Mouse (Mus musculus) hindbrain, embryonic 15.5 days (tissue): ENCODE data around the gene Ndufb7. TPM values are rescaled to one million over a fixed set of nuclear protein-coding genes. Genes with fewer than 3 reads are reported as not detected.

ENCODE experiments used
- ATAC-seq: fragments of 200-750 bp; cut with Nextera tagmentation; 2 replicates; pipeline ENCODE4 v1.8.0; 2017; ENCODE audit warnings: low read depth, moderate number of reproducible peaks, moderate TSS enrichment; ENCODE audit not compliant: low FRiP score
- H3K27ac ChIP-seq: fragments of 300-500 bp; sonication (generic); replicated peaks from 2 replicates; pipeline ENCODE4 v1.5.1; 2015; ENCODE audit warnings: mild to moderate bottlenecking, inconsistent platforms
- H3K27me3 ChIP-seq: fragments of 300-500 bp; sonication (generic); 2 replicates; pipeline ENCODE4 v1.6.1; 2015; ENCODE audit warnings: control low read depth, inconsistent platforms
- H3K36me3 ChIP-seq: fragments of 300-500 bp; sonication (generic); 2 replicates; pipeline ENCODE4 v1.6.1; 2015; ENCODE audit warnings: control low read depth, inconsistent platforms
- H3K4me1 ChIP-seq: fragments of 300-500 bp; sonication (generic); replicated peaks from 2 replicates; pipeline ENCODE4 v1.6.1; 2015; ENCODE audit warnings: control low read depth, inconsistent platforms
- H3K4me2 ChIP-seq: fragments of 300-500 bp; sonication (generic); 2 replicates; pipeline ENCODE4 v1.6.1; 2015; ENCODE audit warnings: moderate library complexity, mild to moderate bottlenecking, inconsistent platforms
- H3K4me3 ChIP-seq: fragments of 300-500 bp; sonication (generic); 2 replicates; pipeline ENCODE4 v1.5.1; 2015; ENCODE audit warnings: mild to moderate bottlenecking, inconsistent platforms
- H3K9ac ChIP-seq: fragments of 300-500 bp; sonication (generic); 2 replicates; pipeline ENCODE4 v1.6.1; 2015; ENCODE audit warnings: inconsistent platforms
- H3K9me3 ChIP-seq: fragments of 300-500 bp; sonication (generic); 2 replicates; pipeline ENCODE4 v1.6.1; 2016; ENCODE audit warnings: control low read depth, inconsistent platforms
- WGBS: fragments of 180-500 bp; shearing (Covaris S2); methylation state at CpG from one replicate; pipeline ENCODE4 v1.1.7; 2015; 5-methylcytosine and 5-hydroxymethylcytosine counted together
- polyA plus RNA-seq: library from polyadenylated mRNA; unstranded; fragments of >200 nt; fragmentation: Nextera tagmentation; extraction: Ambion mirVana; gene quantifications from 2 replicates; pipeline ENCODE4 v1.2.1, GENCODE M21; 2015

Ndufb7 gene
- polyA plus RNA-seq, 1 experiment from 2014 or later: 333 TPM

- Histone ChIP-seq H3K27ac (no peak overlapping the region), H3K4me1 (peaks cover 21% of the 10 kb centered on the region), H3K4me2 (no peak overlapping the region), H3K27me3 (no peaks in the 10 kb centered on the region), H3K4me3 (no peak overlapping the region), H3K9ac (no peak overlapping the region), H3K9me3 (no peaks in the 10 kb centered on the region), H3K36me3 (peaks cover 33% of the 10 kb centered on the region)
- WGBS: 95% methylated on average over 4 of the region's 4 CpGs
- ATAC-seq: no peak
Observed at GRCm38 (mm10) chr8:83611921-83612320, 45.5 kb downstream of the Ndufb7 start.

- Histone ChIP-seq H3K27ac (no peak overlapping the region), H3K4me1 (peaks cover 17% of the 10 kb centered on the region), H3K9ac (no peak overlapping the region), H3K4me2 (no peak overlapping the region), H3K4me3 (no peak overlapping the region), H3K36me3 (peaks cover 33% of the 10 kb centered on the region), H3K27me3 (no peaks in the 10 kb centered on the region), H3K9me3 (no peaks in the 10 kb centered on the region)
- WGBS: 92% methylated on average over 4 of the region's 4 CpGs
- no peak for ATAC-seq
Observed at GRCm38 (mm10) chr8:83613695-83614094, 47.2 kb downstream of the Ndufb7 start.

GRCm38 (mm10) chr8:83616625-83617024, 50.2 kb downstream of the Ndufb7 start:
- Histone ChIP-seq H3K4me1 (peaks cover under 1% of the 10 kb centered on the region; the same call in 1 of the 2 replicates), H3K36me3 (peaks cover 20% of the 10 kb centered on the region), H3K27me3 (no peaks in the 10 kb centered on the region), H3K4me2 (no peak overlapping the region), H3K9ac (no peak overlapping the region), H3K4me3 (no peak overlapping the region), H3K27ac (no peak overlapping the region), H3K9me3 (no peaks in the 10 kb centered on the region)
- ATAC-seq: no peak

GRCm38 (mm10) chr8:83617111-83617510, 50.6 kb downstream of the Ndufb7 start:
- no peak overlapping the region for H3K4me2 ChIP-seq
- WGBS: 92% methylated on average over 2 of the region's 2 CpGs
- H3K27me3 ChIP-seq: no peaks in the 10 kb centered on the region
- no peaks in the 10 kb centered on the region for H3K9me3 ChIP-seq
- ATAC-seq: no peak
- peaks cover 15% of the 10 kb centered on the region for H3K36me3 ChIP-seq
- no peak overlapping the region for H3K4me3 ChIP-seq
- H3K4me1 ChIP-seq: peaks cover 5% of the 10 kb centered on the region
- H3K27ac ChIP-seq: no peak overlapping the region
- no peak overlapping the region for H3K9ac ChIP-seq

- peaks cover 7% of the 10 kb centered on the region for H3K4me1 ChIP-seq
- H3K4me3 ChIP-seq: no peak overlapping the region
- H3K27ac ChIP-seq: no peak overlapping the region
- no peaks in the 10 kb centered on the region for H3K27me3 ChIP-seq
- no peak overlapping the region for H3K4me2 ChIP-seq
- H3K36me3 ChIP-seq: 0 out of 2 replicates have a peak, but pooled peaks cover 3% of the 10 kb centered on the region
- H3K9me3 ChIP-seq: no peaks in the 10 kb centered on the region
- ATAC-seq: no peak
- no peak overlapping the region for H3K9ac ChIP-seq
- 91% methylated on average over 2 of the region's 2 CpGs for WGBS
Observed at GRCm38 (mm10) chr8:83618566-83618965, 52.1 kb downstream of the Ndufb7 start.

GRCm38 (mm10) chr8:83619568-83620285, 53.3 kb downstream of the Ndufb7 start:
- H3K4me1 ChIP-seq: peaks cover 7% of the 10 kb centered on the region
- H3K36me3 ChIP-seq: no peaks in the 10 kb centered on the region
- H3K9me3 ChIP-seq: no peaks in the 10 kb centered on the region
- H3K4me2 ChIP-seq: no peak overlapping the region
- 91% methylated on average over 9 of the region's 9 CpGs for WGBS
- no peak for ATAC-seq
- no peak overlapping the region for H3K4me3 ChIP-seq
- H3K27ac ChIP-seq: no peak overlapping the region
- no peaks in the 10 kb centered on the region for H3K27me3 ChIP-seq
- no peak overlapping the region for H3K9ac ChIP-seq

Other genes starting within 250 kb of the Ndufb7 start
- 21.6 and 21.8 TPM in 2 replicates for gene Elmod2, start 234.2 kb upstream of the Ndufb7 start, polyA plus RNA-seq
- gene Mgat4d, start 218.2 kb upstream of the Ndufb7 start, polyA plus RNA-seq: not detected in 2 replicates
- gene Clgn, start 176.8 kb upstream of the Ndufb7 start, polyA plus RNA-seq: 14.1 and 14.3 TPM in 2 replicates
- 268 and 277 TPM in 2 replicates for gene Scoc, start 108.3 kb upstream of the Ndufb7 start, polyA plus RNA-seq
- 0.04 TPM in 1 of 2 replicates, not detected in the other for gene Olfr370, start 30.9 kb upstream of the Ndufb7 start, polyA plus RNA-seq
- 1,382 and 1,396 TPM in 2 replicates for gene Tecr, start 41.3 kb downstream of the Ndufb7 start, polyA plus RNA-seq
- 58.1 and 60.9 TPM in 2 replicates for gene Dnajb1, start 41.5 kb downstream of the Ndufb7 start, polyA plus RNA-seq
- 132 and 133 TPM in 2 replicates for gene Gipc1, start 86.0 kb downstream of the Ndufb7 start, polyA plus RNA-seq
- gene Ptger1, start 100.0 kb downstream of the Ndufb7 start, polyA plus RNA-seq: 1.00 and 1.0 TPM in 2 replicates
- 27.1 and 30.9 TPM in 2 replicates for gene Pkn1, start 132.5 kb downstream of the Ndufb7 start, polyA plus RNA-seq
- gene Ddx39, start 148.5 kb downstream of the Ndufb7 start, polyA plus RNA-seq: 97.5 and 105 TPM in 2 replicates
- gene Adgre5, start 174.7 kb downstream of the Ndufb7 start, polyA plus RNA-seq: 11.0 and 13.4 TPM in 2 replicates